Mouse (Mus musculus): ENCODE measurements around the gene Sertad2.

The Sertad2 gene

DNA sequence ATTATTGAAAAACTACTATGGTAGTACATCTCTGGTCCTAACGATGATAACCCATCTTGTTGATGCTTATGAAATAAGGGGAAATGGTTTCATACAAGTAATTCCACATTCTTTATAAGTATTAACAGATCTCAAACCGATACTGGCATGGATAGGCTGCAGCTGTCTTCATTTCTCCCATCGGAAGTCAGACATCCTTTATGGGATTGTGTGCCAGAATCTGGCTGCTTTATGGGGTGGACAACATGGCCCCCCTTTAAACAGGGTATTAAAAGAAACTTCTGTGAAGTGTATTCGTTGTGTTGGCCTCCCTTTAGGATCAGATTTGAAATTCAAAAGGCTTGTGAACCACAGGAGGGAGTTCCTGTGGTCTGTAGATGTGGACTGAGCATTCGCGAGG is 103.1 kb downstream of the Sertad2 start:
- DNase-seq (ENCODE audit: low spot score) = no peak

DNA sequence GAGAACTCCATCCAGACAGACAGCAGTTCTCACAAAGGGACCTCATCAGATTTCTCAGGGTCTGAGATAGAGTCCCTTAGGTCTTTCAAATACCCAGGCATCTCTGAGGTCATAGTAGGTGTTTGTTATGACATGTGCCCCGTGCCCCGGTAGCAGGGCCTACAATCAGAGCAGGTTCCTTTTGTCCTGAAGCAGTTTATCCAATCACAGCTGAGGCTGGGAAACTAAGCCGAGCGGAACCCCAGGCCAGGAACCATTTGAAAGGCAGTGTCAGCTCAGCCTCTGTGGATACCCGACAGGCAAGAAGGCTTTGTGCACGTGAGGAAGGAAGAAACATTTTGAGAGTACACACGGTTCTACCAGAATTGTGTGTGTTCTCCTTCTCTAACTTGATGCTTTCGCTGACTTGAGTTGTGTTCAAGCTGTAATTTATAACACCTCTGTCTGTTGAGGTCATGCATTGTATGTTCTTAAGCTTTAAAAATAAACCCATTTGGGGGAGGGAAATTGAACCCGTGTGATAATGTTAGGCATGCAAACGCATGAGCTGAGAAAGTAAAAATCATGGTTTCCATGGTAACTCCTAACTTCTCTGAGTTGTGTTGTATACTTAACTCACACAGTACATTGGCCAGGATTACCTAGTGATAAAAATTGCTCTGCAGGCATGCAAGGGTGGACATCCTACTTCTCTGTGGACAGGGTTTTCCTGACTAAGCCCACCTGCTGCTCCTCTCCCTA is 104.1 kb downstream of the Sertad2 start:
- no peak for DNase-seq (ENCODE audit: low spot score)

DNA sequence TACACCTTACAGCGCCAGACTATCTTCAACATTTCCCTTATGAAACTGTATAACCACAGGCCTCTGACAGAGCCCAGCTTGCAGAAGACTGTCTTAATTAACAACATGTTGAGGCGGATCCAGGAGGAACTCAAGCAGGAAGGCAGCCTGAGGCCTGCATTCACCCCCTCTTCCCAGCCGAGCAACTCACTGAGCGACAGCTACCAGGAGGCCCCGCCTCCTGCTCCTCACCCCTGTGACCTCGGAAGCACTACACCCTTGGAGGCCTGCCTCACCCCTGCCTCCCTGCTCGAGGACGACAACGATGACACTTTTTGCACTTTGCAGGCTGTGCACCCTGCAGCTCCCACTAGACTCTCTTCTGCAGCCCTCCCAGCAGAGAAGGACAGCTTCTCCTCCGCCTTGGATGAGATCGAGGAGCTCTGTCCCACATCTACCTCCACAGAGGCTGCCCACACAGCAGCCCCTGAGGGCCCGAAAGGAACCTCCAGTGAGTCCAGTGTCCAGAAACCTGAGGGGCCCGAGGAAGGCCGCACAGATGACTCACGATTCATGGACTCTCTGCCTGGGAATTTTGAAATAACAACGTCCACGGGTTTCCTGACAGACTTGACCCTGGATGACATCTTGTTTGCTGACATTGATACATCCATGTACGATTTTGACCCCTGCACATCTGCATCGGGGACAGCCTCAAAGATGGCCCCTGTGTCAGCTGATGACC is 105.0 kb downstream of the Sertad2 start:
- peak; percentile 76 for DNase-seq (ENCODE audit: low spot score)

DNA sequence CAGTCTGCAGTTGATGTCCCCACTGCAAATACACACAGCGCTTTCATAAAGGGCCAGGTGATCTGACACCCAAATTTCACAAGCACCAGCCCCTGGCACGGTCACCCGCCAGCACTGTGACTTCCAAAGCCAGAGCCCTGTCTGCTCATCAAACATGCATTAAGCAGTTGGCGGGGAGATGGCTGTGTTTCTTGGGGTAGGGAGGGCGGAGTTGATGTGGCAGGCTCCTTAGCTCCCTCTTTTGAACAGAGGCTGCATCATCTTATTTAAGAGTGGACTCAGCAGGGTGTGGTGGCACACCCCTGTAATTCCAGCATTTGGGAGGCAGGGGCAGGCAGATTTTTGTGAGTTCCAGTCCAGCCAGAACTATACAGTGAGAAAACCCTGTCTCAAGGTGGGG is 106.4 kb downstream of the Sertad2 start:
- DNase-seq (ENCODE audit: low spot score) = peak; percentile 66

DNA sequence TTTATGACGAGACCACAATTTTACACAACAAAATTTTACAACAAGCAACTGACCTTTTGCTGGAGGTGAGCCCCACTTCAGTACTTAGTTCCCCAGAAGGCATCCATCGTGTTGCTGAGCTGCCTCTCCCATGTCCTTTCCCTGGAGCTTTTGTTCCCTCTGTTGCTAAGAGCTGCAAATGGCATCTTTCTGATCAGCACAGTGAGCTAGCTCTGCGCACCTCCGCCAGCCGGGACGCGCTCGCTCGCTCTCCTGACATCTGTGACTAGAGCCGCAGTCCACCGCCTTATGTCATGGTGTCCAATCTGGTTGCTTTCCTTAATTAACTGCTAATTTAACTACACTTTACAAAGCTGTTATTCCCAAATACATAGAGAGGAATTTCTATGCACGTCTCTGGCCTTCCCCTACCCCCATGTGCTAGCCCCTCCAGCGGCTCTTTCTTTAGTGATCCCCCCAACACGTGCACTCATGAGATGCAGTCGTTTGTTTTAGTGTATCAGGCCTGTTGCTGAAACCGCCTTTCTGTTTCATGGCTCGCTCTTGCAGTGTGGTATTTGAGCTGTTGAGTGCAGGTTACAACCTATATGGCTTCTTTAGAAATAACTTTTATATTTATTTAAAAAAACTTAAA is 107.1 kb downstream of the Sertad2 start:
- DNase-seq (ENCODE audit: low spot score) = peak; percentile 79

DNA sequence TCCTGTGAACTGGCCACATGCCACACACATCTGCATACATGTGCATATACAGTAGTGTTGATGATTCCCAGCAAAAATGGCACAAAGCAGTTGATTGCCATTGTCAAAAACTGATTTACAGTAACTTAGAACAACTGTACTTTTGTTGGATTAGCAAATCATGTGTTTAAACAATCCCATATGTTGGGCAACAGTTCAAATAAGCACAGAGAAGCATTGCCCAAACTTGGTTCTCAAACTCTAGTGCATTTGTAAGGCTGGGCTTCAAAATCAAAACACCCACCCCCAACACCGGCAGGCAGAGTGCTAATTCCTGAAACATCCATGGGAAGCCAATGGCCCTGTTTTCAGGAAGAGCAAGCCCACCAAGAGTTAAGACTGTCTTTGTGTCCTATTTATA is 108.1 kb downstream of the Sertad2 start:
- no peak for DNase-seq (ENCODE audit: low spot score)

DNA sequence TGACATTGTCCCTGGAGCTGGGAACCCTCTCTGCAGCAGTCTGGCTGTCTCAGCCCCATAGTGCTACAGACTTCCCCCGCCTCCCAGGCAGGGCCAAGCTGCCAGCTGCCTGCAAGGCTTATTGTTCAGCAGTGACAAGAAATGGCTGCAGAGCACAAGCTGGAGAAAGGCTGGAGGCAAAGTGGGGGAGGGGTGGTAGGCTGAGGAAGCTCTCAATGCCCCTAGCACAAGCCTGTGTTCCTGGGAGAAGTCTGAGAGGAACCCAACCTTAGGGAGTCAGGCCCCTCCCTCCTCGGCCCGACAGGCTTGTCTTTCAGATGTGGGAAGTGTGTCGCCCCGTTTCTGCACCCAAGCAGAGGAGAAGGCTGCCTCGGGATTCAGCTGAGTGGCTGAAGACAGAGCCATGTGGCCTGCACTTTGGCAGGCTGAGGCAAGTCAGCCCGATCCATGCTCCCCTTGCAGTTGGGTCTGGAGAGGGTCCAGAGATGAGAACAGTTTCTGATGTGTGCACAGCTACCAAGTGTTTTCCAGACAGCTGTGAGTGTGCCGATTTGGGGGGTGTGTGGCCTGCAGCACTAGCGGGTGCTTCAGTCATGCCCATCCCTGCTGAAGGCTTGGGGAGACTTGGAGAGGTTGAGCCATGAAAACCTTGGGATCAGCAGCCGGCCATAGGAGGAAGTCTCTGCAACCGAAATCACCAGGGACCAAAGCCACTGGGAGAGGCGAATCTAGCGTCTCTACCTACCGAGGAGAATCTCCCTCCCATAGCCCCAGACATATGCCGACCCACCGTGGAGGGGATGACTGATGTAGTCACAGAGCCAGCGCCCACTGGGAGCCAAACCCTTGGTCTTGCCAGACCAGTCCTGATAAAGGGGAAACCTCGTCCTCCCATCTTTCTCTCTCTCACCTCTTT is 113.0 kb downstream of the Sertad2 start:
- DNase-seq (ENCODE audit: low spot score) = peak; percentile 88

DNA sequence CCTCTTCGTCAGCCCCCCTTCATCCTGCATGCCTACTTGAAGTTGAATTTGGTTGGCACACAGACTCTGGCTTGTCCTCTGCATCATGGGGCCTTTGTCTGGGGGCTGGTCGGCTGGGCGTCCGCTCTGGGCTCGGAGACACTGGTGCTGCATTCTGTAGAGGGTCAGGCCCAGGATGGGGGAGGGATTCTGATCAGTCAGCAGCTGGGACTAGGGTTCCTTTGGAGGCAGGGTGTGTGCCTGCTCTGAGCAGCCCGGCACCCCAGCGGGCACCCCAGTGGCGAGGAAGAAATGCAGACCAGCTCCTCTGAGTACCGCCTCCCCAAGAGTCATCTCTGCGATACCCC is 113.6 kb downstream of the Sertad2 start:
- no peak for DNase-seq (ENCODE audit: low spot score)

DNA sequence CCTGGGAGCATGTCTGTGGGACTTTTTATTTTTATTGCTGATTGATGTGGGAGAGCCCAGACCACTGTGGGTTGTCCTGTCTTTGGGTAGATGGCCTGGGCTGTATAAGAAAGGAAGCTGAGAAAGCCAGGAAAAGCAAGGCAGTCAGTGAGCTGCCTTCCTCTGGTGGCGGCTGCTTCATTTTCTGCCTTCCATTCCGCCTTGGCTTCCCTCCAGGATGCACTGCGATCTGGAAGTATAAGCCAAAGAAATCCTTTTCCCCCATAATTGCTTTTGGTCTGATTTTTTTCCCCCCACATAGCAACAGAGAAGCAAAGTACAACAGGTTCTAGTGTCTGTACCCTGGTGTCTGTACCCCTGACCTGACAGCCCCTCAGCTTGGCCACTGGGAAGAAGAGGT is 116.0 kb downstream of the Sertad2 start:
- no peak for DNase-seq (ENCODE audit: low spot score)

DNA sequence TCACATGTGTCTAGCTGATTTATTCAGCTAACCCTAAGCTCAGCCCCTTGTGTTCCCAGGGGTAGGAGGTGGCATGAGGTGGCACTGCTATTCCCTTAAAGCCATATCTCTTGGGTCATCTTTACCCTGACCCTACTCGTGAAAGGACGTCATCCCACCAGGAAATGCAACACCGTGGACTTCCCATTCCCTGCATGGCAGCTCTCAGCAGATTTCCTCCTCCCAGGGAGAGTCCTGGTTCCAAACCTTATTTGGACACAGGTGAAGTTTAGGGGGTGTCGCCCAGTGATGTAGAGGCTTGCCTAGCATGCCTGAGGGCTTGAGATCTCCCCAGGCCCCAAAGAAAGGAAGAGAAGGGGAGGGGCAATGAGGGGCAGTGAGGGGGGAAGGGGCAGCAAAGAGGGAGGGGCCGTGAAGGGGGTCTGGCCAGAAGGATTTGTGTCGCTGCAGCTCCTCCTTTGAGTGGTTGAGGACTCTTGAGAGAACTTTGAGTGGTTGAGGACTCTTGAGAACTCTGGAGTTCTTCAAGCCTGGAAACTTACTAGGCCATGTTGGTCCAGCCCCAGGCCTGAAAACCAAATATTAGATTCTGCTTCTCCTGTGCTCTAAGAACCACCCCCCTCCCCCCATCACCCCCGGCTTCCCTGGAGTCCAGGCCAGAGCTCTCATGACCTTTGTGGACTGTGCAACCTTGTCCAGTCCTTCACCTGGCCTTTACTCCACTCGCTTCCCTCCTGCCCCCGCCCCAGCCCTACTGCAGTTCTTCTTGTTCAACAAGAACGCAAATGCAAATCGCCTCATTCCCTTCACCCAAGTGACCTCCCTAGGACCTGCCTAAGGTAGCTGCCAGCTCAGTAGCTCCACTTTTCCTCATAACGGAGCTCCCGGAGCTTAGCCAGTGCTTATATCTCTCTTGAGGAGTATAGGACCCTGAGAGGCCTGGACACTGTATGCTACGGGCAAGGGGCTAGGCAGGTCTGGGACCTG is 117.4 kb downstream of the Sertad2 start:
- DNase-seq (ENCODE audit: low spot score) = no peak

DNA sequence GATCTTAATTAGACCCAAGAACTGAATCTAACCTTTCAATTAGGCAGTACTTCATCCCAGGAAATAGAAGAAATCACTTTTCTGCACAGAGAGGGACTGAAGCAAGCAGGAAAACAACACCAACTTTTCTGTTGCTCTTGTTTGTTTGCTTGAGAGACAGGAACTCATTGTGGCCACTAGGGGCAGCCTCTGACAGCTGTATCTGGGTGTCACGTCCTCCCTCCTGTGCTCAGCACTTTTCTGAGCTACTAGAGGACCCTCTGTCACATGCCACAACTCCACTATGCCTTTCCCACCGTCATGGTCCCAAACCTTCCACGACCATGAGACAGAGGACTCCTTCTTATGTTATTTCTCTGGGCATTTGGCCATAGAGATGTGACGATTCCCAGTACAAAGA is 118.6 kb downstream of the Sertad2 start:
- DNase-seq (ENCODE audit: low spot score) = peak; percentile 70

DNA sequence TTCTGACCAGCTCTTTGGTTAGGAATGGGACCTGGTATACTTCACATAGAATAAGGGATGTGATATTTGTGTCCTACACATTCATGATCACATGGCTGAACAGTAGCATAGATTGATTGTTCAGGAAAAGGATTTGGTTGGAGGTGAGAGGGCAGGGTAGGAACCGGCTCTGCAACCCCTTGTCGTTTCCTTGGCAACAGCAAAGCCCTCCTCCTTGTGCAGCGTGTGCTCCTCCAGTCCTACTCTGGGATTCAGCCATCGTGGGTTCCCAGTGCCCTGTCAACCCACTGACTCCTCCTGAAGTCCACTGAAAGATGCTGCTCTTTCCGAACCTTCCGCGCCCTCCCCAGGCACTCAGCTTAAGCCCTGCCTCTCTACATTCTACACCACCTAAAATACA is 119.8 kb downstream of the Sertad2 start:
- DNase-seq (ENCODE audit: low spot score) = no peak

DNA sequence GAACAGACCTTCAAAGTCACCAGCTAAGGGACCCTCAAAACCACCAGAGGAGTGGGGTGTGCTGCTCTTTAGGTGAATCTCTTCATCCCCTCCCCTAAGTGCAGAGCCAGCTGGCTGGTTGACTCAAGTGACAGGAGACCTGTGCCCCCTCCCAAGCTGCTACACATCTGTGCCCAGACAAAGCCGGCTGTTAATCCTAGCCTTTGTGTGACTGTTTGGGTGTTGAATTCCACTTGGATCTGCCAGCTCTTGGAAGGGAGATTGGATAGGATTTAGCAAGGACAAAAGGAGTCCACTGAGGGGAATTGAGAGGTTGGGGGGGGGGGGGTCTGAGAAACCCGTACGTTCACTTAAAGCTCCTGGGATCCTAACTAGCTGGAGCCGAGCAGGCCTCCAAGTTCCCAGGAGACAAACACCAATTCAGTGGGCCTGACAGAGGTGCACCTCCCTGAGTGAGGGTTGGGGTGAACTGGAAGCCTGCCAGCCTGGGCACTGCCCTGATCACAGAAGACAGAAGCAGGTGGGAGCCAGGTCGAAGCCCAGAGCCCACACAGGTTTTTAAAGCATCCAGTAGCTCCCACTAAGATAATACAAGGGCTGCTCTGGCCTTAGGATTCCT is 120.6 kb downstream of the Sertad2 start:
- peak; percentile 63 for DNase-seq (ENCODE audit: low spot score)

DNA sequence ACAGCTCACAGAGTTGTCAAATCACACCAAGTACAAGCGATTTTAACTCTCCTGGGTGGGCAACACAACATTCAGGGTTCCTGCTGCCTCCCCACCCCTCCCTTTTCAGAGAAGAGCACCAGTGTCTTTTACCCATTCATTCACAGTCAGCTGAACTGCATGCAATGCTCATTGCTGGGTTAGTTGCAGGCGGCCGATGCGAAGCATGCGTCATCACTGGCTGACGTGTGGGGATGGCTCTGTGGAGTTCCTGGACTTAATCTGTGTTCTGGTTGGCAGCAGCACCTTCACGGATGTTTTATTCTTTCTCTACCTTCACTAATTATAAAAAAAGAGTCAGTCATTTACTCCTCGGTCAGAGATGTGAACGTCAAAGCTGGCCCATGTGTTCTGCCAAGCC is 121.8 kb downstream of the Sertad2 start:
- DNase-seq (ENCODE audit: low spot score) = no peak

DNA sequence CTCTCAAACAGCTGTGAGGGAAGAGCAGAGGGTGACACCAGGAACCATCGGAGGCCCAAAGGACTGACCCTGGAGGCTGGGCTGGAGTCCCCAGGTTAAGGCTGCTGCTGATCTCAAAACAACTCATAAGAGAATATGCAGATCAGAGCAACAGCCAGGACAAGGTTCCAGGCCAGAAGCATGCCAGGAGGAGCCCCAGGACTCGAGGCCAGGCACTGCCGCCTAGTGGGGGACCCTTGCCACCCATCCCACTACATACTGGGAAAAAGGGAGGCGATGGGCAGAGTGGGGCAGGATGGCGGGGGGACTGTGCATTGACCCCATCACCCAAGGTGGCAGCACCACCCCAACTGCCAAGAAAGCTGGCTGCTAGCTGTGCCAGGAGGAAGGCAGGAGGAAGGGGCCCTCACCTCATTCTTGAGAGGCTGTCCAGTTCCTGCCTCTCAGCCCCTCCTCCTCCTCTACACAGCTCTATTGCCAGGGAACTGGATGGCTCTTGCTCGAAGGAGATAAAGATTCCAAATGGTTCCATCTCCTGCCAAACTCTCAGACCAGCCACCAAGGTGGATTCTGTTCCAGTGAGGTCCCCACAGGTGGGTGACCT is 128.8 kb downstream of the Sertad2 start:
- no peak for DNase-seq (ENCODE audit: low spot score)

DNA sequence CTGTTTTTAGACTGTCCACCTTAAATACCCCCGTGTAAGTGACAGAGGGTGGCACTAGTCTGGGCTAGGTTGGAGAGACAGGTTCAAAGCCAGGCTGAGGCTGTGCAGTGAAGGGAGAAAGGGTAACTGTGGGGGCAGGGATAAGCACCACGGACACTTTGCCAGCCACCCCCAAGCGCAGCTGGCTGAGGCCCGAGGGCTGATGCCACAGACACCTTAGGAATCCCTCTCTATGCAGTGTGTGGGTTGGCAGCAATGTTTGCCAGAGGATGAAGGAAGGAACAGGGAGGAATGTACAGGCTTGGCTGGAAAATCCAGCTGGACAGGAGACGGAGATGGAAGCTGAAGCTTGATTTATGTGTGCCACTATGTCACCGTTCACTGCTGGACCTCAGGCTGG is 129.5 kb downstream of the Sertad2 start:
- no peak for DNase-seq (ENCODE audit: low spot score)

DNA sequence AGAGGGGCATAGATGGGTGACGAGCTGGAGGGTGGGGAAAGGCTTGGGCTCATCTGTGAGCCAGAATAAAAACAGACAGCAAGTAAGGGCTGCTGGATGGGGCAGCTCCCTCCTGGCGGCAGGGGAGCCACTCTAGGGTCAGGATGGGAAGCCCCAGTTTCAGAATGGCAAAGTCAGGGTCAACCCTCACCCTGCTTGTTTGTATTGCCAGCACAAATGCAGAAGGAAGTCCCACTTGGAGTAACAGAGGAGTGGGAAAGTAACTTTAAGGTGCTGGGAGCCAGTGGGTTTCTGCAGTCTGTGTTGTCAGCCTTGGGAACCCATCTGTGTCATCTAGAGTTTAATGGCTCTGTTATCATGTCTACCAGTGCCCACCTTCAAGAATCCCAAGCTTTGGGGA is 136.3 kb downstream of the Sertad2 start:
- no peak for DNase-seq (ENCODE audit: low spot score)

DNA sequence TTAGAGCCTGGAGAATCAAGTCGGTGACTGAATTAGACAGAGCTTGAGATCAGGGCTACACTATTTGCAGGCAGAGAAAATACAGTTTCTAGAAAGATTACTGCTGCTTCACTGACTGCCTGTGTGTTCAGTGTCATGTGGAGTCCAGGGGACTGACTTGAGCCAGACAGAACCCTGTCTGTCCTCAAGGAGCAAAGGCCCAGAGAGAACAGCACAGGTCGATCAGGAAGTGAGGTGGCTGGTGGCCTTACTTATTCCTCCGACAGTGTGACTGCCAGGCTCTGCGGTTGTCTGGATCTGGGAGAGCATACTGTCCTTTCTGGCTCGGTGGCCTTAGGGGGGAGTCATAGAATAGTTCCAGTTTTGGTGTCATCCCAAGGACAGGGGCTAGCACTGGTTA is 137.7 kb downstream of the Sertad2 start:
- DNase-seq (ENCODE audit: low spot score) = no peak

DNA sequence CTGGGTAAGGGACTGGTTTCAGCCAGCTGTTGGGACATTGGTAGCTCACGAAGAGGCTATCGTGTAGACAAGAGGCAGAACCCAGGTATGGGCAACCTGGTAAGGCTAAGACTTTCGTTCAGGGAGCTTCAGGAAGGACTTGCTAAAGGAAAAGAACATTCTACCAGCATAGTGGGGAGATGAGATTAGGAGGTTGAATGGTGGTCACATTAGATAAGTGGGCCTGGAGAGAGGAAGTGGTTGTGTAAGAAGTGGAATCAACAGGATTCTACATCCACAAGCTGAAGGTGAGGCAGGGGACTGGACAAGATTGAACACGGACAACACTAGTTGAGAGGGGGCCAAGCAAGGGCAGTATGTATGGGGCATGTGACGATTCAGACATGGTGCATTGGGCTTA is 138.6 kb downstream of the Sertad2 start:
- DNase-seq (ENCODE audit: low spot score) = no peak

DNA sequence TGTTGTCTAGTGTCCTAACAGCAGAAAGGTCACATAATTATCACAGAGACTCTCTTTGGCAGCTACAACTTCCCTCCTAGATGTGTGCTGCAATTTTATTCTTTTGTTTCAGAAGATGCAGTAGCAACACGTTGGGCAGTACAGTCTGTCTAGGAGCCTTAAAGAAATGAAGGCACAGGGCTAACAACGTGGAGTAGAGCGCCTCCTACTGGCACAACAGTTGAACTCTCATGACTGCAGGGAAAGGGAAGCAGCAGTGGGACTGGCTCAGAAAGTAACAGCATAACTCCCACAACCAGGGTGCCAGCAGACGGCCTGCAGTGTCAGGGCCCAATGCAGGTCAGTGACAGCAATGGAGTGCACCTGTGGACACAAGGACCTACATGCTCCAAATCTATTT is 147.9 kb downstream of the Sertad2 start:
- peak; percentile 91 for DNase-seq (ENCODE audit: low spot score)

All from embryo, embryonic 10.5 days (tissue).